Mouse (Mus musculus): ENCODE data around the gene Itgb4. TPM values are rescaled to one million over a fixed set of nuclear protein-coding genes. Genes with fewer than 3 reads are reported as not detected.
"Not testable (repeated sequence)": the region's sequence is repeated elsewhere in the genome, so short reads cannot be mapped to it uniquely, and the experiment has no call there.

The Itgb4 gene
- polyA plus RNA-seq, 1 experiment, result 7.2 TPM

DNA sequence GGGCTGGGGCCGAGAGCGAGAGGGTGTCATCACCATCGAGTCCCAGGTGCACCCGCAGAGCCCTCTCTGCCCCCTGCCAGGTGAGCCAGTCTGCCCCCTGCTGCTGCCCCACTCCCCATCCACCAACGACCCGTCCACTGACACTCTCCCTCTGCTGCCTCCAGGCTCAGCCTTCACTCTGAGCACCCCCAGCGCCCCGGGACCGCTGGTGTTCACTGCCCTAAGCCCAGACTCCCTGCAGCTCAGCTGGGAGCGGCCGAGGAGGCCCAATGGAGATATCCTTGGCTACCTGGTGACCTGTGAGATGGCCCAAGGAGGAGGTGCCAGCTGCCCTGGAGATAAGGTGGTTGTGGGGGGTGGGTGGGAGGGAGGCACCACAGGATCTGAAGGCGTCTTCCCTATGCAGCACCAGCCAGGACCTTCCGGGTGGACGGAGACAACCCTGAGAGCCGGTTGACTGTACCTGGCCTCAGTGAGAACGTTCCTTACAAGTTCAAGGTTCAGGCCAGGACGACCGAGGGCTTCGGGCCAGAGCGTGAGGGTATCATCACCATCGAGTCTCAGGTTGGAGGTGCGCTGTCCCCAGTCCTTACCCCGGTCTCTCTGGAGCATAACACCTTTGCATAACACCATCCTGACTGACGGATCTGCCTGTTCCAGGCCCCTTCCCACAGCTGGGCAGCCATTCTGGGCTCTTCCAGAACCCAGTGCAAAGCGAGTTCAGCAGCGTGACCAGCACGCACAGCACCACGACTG is 32.8 kb downstream of the Itgb4 start:
- DNase-seq (ENCODE audit: extremely low spot score in 1 of 2, low spot score in 1 of 2), result no peak

DNA sequence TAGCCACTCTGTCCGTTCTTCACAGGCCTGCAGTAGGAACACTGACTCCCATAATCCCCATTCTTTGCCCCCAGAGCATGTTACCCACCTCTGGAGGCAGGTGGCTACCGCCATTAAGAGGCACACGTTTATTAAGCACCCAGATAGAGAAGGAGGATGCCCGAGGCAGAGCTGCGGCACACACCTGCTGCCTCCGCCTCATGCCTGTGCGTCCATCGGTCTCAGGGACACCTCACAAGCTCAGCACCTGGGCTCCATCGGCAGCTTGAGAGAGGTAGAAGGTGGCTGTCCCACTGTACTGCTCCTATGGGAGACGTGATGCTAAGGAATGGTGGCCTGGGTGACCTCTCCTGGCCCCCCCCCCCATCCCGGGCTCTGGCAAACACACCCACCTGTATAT is 33.9 kb downstream of the Itgb4 start:
- DNase-seq (ENCODE audit: extremely low spot score in 1 of 2, low spot score in 1 of 2), result no peak

DNA sequence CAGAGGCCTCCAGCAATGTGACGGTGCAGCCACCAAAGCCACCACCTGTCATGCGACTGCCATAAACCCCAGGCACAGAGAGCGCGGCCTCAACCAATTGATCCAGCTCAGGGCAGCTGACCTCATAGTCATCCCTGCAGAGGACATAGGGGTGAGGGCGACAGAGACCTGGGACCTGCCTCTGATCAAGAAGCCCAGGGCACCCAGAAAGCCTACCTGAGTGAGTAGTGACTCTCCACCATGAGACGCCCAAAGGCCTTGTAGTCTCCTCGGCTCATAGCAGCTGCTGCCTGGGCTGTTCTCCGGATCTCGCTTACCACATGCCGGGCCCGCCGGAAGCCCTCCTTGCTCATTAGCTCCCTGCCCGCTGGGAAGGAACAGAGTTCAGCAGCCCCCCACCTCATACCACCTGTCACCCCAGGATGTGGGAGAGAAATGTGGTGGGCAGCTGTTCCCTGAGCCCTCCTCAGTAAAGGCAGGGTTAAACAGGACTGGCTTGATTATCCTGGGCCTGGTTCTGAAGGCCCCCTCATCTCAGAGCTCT is 34.4 kb downstream of the Itgb4 start:
- no peak for DNase-seq (ENCODE audit: extremely low spot score in 1 of 2, low spot score in 1 of 2)

DNA sequence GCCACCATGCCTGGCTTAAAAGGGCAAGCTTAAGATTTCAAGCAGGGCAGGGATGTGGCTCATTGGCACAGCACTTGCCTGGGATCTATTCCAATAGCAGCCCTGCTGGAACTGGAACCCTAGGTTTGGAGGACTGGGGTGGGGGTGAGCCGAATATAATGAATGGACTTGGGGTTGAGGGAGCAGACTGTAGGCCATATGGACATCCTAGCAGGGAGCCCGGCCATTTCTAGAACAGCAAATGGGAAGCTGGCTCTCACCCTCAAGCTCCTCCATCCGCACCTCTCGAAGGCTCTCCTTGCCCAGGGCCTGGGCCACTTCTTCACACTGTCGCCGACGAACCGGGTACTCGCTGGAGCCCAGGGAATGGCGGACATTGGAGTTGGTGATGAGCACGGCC is 35.2 kb downstream of the Itgb4 start:
- no peak for DNase-seq (ENCODE audit: extremely low spot score in 1 of 2, low spot score in 1 of 2)

DNA sequence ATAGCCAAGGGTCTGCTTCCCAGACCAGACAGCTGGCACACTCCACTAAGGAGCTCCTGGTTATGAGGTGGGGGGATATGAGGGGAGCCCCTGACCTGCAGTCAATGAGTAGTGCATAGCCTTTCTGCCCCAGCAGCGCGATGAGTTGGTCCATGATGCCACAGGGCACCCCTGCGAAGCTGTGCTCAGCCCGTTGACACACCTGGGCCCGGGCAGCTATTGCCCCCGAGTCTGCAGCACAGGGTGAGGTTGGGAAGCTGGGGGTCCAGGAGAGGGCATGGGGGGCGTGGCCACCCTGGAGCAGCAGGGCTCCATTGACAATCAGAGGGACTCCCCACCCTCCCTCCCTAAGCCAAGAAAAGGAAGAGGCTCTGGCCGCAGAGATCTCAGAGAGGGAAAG is 35.6 kb downstream of the Itgb4 start:
- no peak for DNase-seq (ENCODE audit: extremely low spot score in 1 of 2, low spot score in 1 of 2)

DNA sequence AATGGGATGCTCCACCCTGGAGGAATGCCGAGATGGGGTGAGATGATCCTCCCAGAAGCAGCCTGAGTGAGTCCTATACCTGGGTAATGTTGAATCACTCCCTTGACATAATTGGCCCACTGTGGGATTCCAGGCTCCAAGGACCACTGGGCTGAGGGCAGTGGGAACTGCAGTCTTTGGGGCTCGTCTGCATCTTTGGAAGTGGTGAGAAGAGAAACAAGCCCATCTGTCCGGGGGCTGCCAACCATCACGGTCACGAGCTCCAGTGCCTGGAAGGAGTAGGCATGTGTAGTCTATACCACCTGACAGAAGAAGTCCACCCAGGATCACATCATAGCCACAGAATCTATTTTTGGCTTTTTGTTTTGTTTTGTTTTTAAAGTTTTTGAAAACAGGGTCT is 36.4 kb downstream of the Itgb4 start:
- no peak for DNase-seq (ENCODE audit: extremely low spot score in 1 of 2, low spot score in 1 of 2)

DNA sequence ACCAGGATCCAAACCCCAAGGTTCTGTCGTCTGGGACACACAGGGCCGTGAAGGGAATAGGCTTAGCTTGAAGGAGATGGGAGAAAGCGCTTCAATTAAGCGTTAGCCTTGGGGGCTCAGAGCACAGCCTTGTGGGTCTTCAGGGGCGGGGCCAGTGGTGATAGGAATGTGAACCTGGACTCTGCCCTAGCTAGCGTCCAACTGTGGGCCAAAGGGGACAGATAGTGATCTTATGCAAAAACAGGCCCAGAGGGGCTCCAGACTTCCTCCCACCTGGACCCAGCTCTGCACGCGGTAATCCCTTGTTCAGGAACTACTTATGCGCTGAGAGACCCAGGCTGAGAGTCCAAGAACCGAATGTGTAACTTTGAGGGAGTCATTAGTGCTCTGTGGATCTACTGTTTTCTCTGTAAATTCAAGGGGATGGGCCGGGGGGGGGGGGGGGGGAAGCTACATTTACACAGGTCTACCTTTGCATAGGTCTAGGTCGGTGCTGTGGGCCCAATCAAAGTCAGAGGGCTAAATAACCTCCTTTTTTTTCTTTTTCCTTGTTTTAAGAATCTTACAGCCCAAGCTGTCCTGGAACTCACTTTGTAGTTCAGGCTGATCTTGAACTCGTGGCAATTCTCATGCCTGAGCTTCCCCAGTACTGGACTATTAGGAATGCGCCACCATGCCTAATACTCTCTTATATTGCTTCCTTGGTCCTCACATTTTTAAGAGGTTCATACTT is 37.2 kb downstream of the Itgb4 start:
- DNase-seq (ENCODE audit: extremely low spot score in 1 of 2, low spot score in 1 of 2), result no peak

DNA sequence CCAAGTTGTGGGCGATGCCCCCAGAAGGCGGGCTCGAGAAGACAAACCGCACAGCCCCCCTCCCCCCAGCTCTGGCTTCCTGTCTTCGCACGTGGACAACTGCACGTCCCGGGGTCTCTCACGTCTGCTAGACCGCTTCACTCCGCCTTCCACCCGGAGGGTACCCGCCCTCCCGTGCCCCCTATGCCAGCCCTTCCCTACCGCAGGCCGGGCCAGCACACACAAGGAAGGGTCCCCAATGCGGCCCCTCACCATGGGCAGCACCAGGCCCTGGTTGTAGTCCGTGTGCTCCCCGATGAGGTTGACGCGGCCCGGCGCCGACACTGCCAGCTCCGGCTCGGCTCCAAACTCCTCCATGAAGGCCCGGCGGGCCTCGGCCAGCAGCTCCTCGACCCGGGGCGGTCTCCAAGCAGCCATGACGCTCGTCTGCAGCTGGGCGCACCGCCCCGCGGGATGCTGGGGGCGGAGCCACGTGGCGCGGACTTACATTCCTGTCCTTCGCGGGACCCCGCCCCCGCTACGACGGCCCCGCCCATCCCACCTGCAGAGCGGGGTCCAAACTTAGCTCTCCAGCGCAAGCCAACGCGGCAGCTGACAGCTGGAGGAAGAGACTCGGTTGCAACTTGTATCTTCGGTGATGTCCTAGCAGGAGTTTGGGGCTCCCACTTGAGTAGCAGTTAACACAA is 37.9 kb downstream of the Itgb4 start, which contains the start of gene Galk1:
Gene Galk1 (minus strand): TSS at position 458 of the 686 bp plus-strand sequence.
- DNase-seq (ENCODE audit: extremely low spot score in 1 of 2, low spot score in 1 of 2), result peak; percentile 70 to 83

DNA sequence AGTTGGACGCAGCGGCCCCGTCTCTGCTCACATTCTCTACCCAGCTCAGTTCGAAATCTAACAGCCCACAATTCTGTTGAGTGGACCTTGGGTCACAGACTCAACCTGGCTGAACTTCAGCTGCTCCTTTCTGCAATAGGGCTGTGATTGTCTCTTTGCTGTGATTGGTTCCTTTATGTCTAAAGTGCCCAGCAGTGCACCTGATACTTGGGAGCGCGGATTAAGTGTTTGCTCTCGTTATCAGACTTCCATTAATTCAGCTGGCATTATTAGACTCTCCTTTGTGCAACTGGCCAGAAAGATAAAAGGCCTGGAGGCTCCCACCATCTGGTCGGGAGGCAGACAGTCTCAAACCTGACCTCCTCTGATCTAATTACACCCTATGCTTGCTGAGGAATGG is 40.3 kb downstream of the Itgb4 start:
- no peak for DNase-seq (ENCODE audit: extremely low spot score in 1 of 2, low spot score in 1 of 2)

DNA sequence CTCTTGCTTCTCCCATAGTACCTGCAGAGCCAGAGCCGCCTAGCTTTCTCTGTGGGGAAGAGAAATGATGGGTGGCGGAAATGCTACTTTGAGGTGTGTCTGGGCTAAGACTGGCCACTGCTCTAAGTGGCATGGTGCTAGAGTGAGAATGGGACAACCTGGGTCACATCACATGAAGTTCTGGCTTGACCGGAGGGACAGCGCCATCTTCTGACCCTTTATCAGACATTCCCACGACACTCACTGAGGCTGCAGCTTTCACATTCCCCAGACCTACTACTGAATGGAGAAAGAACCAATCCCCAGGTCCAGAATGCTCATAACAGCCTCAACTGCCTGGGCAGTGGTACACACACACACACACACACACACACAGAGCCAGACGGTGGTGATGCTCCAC is 43.6 kb downstream of the Itgb4 start:
- DNase-seq (ENCODE audit: extremely low spot score in 1 of 2, low spot score in 1 of 2), result no peak

DNA sequence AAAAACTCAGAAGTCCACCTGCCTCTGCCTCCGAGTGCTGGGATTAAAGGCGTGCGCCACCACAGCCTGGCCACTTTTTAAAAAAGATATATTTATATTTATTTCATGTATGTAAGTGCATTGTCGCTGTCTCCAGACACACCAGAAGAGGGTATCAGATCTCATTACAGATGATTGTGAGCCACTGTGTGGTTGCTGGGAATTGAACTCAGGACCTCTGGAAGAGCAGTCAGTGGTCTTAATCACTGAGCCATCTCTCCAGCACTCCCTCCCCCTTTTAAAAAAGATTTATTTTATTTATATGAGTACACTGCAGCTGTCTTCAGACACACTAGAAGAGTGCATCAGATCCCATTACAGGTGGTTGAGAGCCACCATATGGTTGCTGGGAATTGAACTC is 44.4 kb downstream of the Itgb4 start:
- not testable (repeated sequence) for DNase-seq (ENCODE audit: extremely low spot score in 1 of 2, low spot score in 1 of 2)

DNA sequence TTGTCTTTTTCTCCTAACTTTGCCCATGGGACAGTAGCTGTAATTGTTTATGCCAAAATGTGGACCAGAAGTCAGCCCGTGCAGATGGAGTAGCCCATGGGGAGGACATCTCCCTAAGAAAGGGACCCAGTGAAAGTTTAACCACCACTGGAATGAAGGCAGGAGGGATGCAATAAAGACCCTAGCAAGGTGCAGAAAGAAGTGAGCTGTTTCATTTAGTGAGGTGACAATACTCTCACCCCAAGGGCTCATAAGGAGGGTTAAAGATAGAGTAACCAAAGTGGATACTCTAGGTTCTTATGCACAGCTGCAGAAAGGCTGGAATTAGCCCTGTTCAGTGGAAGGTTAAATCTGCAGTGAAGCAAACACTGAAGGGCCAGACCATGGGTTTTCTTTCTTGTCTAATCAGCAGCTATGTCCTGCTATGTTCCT is 44.9 kb downstream of the Itgb4 start:
- DNase-seq (ENCODE audit: extremely low spot score in 1 of 2, low spot score in 1 of 2), result no peak

DNA sequence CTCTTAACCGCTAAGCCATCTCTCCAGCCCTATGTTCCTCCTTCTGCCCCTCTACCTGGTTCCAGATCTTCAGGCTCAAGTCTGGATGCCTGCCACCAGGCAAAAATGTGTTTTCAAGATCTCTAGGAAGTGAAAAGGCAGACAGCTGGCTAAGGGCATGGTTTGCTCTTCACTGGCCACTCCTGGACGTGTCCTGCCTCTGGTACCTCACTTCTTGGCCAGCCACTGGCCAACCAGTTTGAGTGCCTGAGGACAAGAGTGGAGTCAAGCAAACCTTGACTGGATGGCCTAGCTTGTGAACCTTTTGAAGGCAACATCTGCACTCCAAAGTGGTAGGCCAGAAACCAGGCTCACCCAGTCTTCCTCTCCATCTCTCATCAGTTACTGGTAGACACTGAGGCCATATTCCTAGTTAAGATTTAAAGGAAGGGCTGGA is 45.5 kb downstream of the Itgb4 start:
- no peak for DNase-seq (ENCODE audit: extremely low spot score in 1 of 2, low spot score in 1 of 2)

DNA sequence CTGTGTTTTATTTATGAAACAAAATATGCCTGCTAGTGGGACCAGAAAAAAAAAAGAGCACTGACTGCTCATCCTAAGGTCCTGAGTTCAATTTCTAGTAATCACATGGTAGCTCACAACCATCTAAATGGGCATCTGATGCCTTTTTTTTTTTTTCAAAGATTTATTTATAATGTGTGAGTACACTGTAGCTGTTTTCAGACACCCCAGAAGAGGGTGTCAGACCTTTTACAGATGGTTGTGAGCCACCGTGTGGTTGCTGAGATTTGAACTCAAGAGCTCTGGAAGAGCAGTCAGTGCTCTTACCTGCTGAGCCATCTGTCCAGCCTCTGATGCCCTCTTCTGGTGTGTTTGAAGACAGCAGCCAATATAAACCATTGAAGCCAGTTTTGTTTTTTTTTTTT is 46.0 kb downstream of the Itgb4 start:
- DNase-seq (ENCODE audit: extremely low spot score in 1 of 2, low spot score in 1 of 2), result no peak

DNA sequence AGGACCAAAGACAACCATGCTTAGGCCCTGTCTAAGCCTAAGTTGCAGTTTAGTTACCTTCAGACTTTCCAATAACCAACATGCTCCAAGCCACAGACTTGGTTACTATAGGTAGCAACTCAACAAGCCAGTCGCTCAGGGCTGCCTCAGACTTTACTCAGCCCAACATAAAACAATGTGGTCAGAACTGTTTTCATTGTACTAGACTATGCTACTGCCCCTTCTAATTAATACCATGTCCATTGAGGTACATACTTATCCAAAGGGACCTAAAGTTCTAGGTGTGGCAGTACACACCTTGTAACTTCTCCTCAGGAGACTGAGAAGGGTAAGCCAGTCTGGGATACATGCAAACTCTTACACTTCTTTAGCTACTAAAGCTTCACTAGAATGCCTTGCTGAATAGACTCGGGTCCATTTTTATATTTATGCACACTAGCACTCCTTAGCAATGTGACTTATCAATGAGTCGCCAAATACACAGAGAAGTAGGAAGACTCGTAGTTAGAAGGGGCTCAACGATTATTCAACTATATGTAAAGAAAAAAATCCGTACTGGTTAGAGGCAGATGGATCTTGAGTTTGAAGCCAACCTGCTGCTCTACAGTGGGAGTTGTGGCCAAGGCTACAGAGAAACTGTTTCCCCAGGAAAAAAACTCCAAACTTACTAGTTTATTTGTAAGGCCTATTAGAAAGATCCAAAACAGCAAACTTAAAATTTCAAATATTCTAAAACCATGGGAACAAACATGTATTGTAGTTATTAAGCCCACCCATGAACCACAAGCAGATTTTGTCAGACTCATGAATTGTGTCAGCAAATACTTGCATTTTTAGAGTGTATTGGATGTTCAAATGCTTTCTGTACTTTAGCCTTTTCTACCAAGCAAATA is 47.1 kb downstream of the Itgb4 start:
- DNase-seq (ENCODE audit: extremely low spot score in 1 of 2, low spot score in 1 of 2), result no peak

DNA sequence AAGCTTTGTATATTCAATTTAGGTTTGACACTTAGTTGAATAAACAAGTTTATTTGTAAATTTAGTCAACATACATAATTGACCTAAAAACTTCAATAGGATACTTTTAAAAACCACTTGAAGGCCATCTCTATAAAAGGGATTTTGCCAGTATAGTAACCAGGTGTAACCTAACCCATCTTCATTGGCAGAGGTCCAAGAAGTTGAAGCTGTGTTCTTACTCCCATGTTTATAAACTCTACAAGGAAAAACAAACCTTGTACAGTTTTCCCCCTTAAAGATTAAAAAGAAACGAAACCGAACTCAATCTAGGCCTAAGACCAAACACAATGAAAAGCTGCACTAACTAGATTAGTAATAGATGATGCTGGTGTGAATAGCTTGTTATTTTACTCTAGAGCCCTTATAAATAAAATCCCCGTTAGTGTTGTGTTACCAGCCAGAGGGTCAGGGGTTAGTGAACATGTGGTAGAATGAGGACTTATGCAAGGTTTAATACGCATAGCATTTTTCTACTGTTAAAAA is 47.8 kb downstream of the Itgb4 start:
- DNase-seq (ENCODE audit: extremely low spot score in 1 of 2, low spot score in 1 of 2), result no peak

DNA sequence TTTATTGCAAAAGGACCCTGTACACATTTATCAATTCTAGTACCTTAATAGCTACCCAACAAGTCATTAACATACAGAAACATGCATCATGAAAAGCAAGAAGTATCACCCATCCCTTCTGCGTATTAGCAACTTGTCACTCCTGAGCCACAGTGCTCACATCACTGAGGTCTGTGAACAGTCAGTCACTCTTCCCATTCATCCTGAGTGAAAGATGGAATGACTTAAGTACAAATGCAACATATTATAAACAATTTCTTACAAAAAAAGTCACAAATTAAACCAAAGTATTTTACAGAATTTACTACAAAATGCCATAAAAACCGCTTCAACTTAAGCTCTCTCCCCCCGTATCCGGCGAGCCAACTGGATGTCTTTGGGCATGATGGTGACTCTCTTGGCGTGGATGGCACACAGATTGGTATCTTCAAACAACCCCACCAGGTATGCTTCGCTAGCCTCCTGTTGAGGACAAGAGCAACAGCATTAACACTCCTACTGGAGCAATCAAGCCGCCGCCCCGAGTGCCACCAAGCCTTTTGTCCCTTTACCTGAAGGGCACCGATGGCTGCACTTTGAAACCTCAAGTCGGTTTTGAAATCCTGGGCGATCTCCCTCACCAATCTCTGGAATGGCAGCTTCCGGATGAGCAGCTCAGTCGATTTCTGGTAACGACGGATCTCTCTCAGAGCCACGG is 48.7 kb downstream of the Itgb4 start:
- DNase-seq (ENCODE audit: extremely low spot score in 1 of 2, low spot score in 1 of 2), result not testable (repeated sequence)

DNA sequence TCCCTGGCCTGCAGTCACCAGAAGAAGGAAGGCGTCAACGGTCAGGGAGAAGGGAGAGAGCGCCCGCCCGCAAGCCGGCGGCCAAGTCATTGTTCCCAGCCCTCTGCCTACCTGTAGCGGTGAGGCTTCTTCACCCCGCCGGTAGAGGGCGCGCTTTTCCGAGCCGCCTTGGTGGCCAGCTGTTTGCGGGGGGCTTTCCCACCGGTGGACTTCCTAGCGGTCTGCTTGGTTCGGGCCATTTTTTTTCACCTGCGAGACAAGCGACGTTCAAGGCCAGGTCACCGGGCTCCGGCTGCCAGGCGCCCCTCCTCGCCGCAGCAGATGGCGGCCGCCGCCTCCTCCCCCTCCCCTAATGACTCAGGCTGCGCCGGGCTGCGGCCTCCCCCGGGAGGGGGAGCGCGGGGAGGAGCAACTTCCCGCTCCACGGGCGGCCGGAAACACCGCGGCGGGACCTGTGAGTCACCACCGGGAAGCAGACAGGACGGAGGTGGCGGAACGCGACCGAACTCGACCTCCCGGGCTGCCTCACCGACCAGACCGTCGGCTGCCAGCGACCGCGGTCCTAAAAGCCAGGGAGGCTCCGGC is 49.4 kb downstream of the Itgb4 start:
- DNase-seq (ENCODE audit: extremely low spot score in 1 of 2, low spot score in 1 of 2), result peak; percentile 68 to 83

DNA sequence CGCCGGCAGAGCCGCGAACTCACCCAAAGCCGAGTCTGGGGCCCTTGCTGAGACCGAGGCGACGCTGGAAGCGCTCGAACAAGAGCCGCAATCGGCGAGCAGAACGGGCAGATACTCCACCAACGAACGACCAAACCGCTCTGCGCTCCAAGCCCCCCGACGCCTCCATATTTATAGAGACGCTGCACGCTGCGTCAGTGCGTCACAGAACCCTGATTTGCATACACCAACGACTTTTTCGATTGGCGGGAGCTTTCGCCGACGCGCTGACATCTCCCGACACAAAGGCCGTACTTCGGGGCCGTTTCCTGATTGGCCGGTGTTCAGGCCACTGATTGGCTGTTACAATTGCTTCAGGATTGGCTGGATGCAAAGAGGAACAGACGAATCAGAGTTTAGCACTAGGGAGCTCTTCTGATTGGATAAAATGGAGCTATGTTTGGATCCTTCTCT is 49.9 kb downstream of the Itgb4 start:
- peak; percentile 97 to 98 for DNase-seq (ENCODE audit: extremely low spot score in 1 of 2, low spot score in 1 of 2)

Data from frontal cortex, adult 2 months (tissue).